Mouse (Mus musculus) splenic B cell, adult 2 months (primary cell): Measurements from ENCODE around the gene Tmem198.
A peak's percentile ranks its signal among the peaks of the same experiment; 100 is the strongest.

Experiments
- DNase-seq: peaks from one replicate; pipeline ENCODE4 v3.0.0-alpha.2; 2011; ENCODE audit warnings: low read depth, low spot score
- H3K27me3 ChIP-seq: 2 replicates; pipeline ENCODE4 v1.6.1; 2012; ENCODE audit warnings: mild to moderate bottlenecking, low read length, moderate library complexity, mixed read lengths; ENCODE audit not compliant: control insufficient read depth, poor library complexity, insufficient read depth, severe bottlenecking
- H3K36me3 ChIP-seq: 2 replicates; pipeline ENCODE4 v1.6.1; 2012; ENCODE audit warnings: mild to moderate bottlenecking, low read length, moderate library complexity, mixed read lengths; ENCODE audit not compliant: control insufficient read depth, poor library complexity, insufficient read depth, severe bottlenecking

Tmem198 gene

DNA sequence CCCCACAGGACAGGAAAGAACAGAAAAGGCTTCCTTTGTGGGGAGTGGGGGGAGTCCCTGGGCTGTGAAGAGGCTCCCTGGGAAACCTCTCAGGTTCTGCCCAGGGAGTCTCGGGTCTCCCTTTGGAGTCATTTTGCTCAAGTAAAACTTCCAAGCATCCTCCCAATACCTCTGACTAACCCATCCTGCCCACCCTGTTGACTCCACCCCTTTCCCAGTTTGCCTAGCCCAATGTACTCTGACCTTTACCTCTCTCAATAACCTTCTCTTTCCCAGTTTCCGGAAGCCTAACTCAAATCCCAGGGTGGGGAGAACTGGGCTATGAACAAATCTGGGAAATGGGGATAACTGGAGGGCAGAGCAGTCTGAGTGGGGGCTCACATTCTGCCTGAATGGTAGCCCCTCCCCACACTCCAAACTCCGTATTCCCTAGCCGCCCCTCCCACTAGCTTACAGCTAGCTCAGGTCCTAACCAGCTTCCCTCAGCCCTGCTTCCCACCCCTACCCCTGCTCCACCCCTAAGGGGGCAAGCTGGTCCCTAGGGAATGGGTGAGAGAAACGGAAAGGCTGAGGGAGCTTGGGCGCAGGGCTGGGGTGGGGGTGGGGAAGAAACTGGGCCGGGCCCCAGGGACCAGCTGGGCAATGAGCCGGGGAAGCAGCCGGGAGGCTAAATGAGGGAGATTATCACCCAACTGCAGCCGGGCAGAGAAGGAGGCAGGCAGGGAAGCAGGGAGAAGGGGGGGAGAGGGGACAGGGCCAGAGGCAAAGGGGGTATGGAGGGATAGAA, 31.9 kb upstream of the Tmem198 start:
- no peaks in the 10 kb centered on the region for H3K36me3 ChIP-seq
- DNase-seq = peak; percentile 20
- H3K27me3 ChIP-seq = peaks cover 5% of the 10 kb centered on the region

DNA sequence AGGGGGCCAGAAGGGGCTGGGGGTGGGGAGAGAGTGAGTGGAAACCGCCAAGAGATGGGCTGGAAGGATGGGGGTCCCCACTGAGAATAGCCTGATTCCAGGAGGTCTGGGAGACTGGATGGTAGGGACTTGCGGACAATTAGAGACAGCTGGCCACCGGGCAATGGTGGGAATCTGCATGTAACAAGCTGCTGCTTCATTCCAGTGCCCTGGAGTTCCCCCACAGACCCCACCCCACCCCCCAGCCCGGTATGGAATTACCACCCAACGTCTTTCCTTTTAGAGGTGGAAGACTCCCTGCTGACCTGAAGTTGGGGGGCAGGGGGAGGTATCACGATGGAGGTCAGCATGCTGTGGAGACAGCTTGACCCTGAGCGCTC, 31.3 kb upstream of the Tmem198 start:
- Histone ChIP-seq H3K36me3 (no peaks in the 10 kb centered on the region), H3K27me3 (peaks cover 5% of the 10 kb centered on the region)
- DNase-seq = no peak

DNA sequence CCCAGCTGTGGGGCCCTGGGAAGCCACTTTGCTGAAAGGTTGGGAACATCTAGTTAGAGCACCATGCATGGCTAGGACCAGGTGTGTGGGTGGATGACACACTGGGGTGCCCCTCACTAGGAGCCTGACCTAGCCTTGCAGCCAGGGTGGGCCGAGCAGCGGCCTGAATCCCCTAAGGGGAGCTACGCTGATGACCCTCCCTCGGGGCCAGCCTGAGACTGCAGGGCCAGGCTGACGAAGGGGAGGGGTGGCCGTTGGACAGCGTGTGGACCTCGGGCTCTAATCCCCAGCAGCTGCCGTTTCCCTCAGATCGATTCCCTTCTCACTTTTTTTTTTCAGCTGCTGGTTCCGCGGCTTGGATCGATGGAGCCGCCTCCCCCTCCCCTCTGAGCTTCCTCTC, 30.4 kb upstream of the Tmem198 start:
- DNase-seq = no peak
- Histone ChIP-seq H3K27me3 (peaks cover 5% of the 10 kb centered on the region), H3K36me3 (no peaks in the 10 kb centered on the region)

DNA sequence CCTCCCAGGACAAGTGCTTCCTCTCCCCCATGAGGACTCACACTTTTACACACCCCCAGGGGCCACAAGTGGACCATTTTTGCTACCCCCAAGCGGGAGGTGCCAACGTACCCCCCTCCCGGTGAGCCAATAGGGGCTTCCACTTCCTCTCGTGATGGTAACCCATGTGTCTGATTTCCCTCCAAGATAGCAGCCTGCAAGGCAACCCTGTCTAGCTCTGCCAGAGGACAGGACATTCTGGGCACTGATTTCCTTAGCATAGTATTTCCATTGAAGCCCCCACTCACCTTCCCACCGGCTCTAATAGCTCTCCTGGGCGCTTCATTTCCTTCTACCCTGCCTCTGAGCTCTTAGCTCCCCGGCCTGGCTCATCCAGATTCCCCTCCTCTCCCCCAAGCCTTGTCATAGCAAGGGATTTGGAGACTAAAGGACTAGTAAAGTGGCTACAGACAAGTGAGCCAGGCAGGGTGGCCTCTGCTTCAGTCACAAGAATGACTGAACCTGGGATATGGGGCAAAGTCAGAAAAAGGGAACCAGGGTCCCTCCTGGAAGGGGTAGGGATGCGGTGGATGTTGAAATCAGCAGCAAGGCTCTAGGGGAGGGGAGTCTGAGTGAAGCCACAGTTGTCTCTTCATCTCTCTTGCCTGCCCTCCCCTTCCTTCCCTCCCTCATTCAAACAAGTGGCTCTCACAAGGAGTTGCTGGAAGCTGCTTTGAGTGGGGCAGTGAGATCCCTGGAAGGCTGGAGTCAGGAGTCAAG, 29.8 kb upstream of the Tmem198 start:
- no peak for DNase-seq
- no peaks in the 10 kb centered on the region for H3K36me3 ChIP-seq
- H3K27me3 ChIP-seq = peaks cover 5% of the 10 kb centered on the region

DNA sequence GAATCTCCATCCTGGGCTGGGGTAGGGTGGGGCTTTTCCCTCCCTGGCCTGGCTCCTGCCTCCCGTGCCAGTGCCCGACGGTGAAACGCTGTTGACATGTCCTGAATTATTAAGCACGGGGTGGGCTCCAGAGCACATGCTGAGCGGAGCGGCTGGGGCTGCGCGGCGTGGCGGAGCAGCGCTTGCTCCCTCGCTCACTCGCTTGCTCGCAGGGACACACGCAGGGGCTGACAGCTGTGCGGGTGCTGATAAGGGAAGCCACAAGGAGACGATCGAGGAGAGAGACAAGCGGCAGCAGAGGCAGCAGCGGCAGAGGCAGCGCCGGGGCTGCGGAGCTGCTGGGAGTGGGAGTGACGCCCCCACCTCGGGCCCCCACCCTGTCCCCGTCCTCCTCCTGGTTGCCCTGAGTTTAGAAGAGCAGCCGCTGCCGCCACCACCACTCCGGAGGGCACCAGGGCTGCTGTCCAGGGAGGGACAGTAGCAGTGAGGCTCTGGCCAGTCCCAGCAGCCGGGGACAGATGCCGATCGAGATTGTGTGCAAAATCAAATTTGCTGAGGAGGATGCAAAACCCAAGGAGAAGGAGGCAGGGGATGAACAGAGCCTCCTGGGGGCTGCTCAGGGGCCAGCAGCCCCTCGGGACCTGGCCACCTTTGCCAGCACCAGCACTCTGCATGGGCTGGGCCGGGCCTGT, 28.9 kb upstream of the Tmem198 start, which contains the start of gene Asic4:
Asic4 (plus strand) TSS at position 123 of the 692 bp plus-strand sequence.
- no peak for DNase-seq
- Histone ChIP-seq H3K27me3 (peaks cover 5% of the 10 kb centered on the region), H3K36me3 (no peaks in the 10 kb centered on the region)

DNA sequence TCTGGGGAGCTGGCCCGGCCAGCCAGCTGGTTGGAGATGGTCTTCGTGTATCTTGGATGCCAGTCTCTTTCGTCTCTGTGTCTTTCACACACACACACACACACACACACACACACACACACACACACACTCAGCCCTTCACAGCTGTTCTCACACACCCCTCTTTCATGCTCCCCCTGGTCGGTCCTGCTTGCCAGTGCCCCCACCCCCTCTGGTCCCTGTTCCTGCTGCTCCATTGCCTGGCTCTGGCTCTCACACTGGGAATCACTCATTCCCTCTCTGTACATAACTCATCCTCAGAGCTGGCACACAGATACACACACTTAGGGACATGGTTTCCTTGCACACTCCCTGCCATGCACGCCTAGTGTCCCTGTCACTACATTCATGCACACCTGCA, 27.4 kb upstream of the Tmem198 start:
- Histone ChIP-seq H3K27me3 (peaks cover 2% of the 10 kb centered on the region), H3K36me3 (no peaks in the 10 kb centered on the region)
- DNase-seq = no peak

DNA sequence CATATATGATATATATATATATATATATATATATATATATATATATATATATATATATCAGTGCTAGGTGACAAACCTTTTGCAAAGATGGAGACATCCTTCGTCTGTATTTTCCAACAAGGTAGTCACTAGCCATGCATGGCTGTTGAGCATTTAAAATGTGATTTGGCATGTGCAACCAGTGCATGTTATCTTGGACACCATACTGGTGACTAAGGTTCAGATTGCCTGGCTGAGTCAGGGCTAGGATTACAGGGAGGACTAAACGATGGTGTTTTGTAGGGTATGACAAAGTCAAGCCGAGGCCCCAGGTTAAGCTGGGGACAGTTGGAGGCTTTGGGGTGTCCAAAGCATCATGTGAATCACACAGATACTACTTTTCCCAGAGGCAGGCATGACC, 23.9 kb upstream of the Tmem198 start:
- Histone ChIP-seq H3K27me3 (peaks cover 3% of the 10 kb centered on the region), H3K36me3 (no peaks in the 10 kb centered on the region)
- no peak for DNase-seq

DNA sequence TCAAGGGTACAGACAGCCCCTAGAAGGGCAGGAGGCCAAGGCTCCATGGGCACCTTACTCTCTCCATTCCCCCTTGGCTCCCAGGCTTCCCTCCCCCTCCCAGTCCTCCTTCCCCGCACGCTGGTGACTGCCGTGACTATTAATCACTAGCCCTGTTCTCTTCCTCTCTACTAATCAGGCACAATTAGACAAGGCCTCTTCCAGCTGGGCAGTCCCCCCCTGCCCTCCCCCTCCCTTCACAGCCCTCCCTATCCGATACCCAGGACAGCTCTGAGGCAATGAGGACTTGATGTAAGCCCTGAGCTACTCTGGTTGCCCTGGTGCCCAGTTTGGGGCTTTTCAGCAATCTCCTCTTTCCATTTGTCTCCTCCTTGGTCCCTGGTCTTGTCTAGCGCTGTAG, 23.4 kb upstream of the Tmem198 start:
- DNase-seq = no peak
- Histone ChIP-seq H3K27me3 (peaks cover 3% of the 10 kb centered on the region), H3K36me3 (no peaks in the 10 kb centered on the region)

DNA sequence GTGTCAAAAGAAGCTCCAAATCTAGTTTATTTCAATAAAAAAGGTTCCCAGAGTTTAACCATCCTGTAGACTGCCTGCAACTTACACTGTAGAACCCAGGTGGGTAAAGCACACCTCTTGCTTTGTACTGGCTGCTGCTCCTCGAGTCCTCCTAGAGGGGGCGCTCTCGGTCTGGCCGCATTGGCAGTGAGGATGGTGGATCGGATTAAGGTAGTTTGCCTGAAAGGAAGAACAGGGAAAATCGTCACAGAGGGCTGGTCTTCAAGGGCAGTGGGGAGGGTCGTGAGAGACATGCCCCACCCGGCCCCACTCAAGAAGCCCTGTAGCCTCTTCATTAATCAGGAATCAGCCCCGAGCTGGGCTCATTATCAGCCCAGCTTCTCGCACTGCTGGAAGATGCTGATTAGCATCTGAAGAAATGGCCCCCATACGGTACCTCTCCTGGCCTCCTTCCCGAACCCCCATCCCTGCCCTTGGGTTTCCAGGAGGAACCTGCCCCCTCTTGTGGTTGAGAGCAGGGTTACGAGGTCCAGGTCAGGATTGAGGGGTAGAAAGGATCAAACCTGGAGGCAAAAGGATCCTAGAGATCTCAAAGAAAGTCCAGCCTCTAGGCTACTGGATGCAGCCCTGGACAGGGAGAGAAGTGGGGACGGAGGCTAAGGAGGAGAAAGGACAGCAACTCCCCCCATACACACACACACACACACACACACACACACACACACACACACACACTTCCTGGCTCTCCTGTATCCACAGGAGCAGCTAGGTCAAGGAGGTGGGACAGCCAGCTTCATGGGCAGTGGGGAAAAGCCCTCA, 22.4 kb upstream of the Tmem198 start:
- peak; percentile 18 for DNase-seq
- no peaks in the 10 kb centered on the region for H3K36me3 ChIP-seq
- H3K27me3 ChIP-seq = peaks cover 3% of the 10 kb centered on the region

DNA sequence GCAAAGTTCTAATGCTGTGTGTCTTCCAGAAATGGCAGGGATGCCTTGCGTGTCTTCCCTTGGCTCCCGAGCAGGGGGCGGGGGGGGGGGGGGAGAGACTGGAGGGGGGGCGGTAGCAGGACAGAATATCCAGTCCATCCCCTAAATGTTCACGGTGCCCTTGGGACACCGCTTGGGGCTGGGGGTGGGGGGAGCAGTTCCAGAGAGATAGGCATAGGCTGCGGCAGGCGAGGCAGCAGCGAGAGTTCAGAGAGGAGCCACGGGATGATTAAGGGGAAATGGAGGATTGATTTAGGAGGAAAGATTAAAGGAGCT, 21.7 kb upstream of the Tmem198 start:
- H3K36me3 ChIP-seq = no peaks in the 10 kb centered on the region
- peaks cover 3% of the 10 kb centered on the region for H3K27me3 ChIP-seq
- no peak for DNase-seq

DNA sequence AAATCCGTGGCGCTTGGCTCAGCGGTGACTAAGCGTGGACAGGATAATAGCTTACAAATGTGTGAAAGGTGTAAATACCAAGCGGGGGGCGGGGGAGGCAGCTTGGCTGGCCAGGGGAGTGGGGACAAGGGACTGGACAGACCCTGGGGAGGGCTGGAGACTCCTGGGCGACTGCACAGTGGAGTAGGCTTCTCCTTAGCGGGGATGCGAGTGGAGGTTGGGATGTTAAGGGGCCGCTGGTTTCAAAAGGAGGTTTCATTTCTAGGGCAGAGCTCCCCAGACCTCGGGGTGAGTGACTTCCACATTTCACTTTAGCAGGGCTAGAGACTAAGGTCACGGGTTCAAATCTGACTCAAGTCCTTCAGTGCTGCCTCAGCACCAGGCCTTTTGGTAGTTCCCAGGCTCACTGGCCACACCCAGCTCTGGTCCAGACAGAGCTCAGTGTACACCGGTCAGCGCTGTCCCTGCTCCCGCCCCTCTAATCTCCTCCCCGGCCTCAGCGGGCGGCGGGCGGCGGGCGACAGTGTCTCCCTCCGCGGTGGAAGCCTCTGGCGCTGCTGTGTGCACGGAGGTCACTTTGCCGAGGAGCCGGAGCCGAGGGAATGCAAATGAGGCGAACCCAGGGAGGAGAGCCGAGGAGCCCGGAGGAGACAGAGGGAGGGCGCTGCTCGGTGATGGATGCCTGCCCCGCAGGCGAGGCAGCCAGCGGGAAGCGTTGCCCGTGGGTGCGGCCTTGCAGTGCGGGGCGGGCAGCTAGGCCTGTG, 21.1 kb upstream of the Tmem198 start:
- no peaks in the 10 kb centered on the region for H3K36me3 ChIP-seq
- peak; percentile 18 for DNase-seq
- peaks cover 3% of the 10 kb centered on the region for H3K27me3 ChIP-seq

DNA sequence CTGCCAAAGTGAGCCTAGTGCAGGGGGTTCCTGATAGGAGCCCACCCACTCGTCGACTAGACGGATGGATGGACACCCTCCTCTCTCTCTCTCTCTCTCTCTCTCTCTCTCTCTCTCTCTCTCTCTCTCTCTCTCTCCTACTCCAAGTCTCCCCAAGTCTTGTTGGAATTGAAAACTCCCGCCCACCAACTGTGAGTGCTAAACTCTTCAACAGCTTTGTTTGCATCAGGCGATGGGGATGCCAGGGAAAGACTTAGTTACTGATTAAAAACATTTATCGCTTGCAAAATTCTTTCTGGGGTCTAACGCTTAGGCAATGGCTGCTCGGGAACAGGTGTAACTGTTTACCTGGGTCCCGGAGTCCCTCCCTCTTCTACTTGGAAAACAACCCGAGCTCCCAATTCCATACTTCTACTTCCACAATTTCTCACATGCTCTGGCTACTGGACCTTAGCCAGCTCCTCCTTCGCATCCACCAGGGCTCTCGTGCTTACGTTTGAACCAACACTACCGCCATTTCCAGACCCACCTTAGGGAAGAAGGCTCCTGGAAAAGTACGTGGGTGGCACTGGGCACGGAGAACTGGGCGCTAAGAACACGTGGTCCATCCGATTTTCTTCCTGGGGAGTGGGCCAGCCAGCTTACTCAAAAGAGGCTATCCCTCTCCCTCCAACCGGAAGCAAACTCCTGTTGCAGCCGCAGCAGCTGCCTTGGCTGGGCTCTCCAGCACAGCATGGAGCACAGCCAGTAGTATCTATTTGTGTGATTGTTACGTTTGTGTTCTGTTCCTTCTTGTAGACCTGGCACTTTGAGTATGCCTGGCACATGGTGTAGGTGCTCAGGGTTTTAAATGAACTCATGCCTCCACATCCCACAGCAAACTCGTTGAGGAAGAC, 20.3 kb upstream of the Tmem198 start:
- peaks cover 3% of the 10 kb centered on the region; the same call in 1 of the 2 replicates for H3K27me3 ChIP-seq
- DNase-seq = no peak
- H3K36me3 ChIP-seq = no peaks in the 10 kb centered on the region

DNA sequence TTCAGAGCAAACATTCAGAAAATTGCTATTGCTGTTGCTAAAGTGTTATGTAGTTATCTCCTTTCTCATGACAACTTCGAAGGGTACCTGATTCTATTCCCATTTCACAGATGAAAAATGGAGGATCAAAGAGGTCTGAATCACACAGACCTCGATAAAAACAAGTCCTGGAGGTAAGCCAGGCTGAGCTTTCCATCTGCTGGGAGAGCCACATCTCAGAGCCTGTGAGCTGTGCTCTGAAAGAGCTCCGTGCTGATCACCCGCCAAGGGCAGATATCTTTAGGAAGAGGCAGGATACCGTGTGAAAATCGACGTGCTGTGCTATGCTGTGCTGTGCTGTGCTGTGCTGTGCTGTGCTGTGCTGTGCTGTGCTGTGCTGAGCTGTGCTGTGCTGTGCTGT, 19.0 kb upstream of the Tmem198 start:
- Histone ChIP-seq H3K27me3 (peaks cover 3% of the 10 kb centered on the region; the same call in 1 of the 2 replicates), H3K36me3 (no peaks in the 10 kb centered on the region)
- DNase-seq = no peak
